Mouse (Mus musculus) mature B cell (primary cell): Measurements from ENCODE around the gene Vmn1r63.
"Not testable (repeated sequence)": the region's sequence is repeated elsewhere in the genome, so short reads cannot be mapped to it uniquely, and the experiment has no call there.

Experiments used
- in situ Hi-C: fragments of 300-500 bp; cut with MboI; formaldehyde crosslinking; loops from 2 replicates; pipeline ENCODE4 v1.14.3; 2019

Vmn1r63 gene

GRCm38 (mm10) chr7:5805345-5805744 is at the start of gene Vmn1r63:
Vmn1r63 (minus strand) TSS chr7:5805445.
- in situ Hi-C loops, result not testable (repeated sequence)
